Mouse (Mus musculus): ENCODE measurements around the gene Mafb. TPM values are rescaled to one million over a fixed set of nuclear protein-coding genes. Genes with fewer than 3 reads are reported as not detected.

The Mafb gene
- polyA plus RNA-seq, 1 experiment from 2014 or later: 6.9 TPM

DNA sequence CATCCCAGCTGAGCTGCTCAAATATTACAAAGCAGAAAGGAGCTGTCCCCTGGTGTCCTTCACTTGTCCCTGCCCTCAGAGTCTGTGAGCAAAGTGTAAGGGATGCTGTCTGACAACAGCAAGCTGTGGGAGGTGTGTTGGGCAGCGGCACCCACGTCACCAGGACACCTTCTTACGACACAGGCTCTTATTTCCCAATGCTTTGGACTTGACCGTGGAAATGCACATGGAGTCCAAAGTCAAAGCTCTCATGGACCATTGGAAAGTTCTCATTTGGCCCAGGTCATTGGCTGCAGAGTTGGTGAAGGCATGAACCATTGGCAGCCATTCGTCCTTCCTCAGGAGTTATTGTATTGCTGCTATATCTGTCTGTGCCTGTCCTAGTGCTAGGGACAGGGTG, 27.3 kb downstream of the Mafb start:
- no peak overlapping the region for H3K4me3 ChIP-seq (replicated peaks; ENCODE audit: low read length)
- H3K9ac ChIP-seq (ENCODE audit: low read length): no peak overlapping the region
- H3K27me3 ChIP-seq (ENCODE audit: control insufficient read depth, insufficient read depth, low read length): no peaks in the 10 kb centered on the region
- H3K4me2 ChIP-seq (ENCODE audit: low read depth, low read length): no peak overlapping the region
- no peak overlapping the region for H3K27ac ChIP-seq (ENCODE audit: low read length)
- WGBS: 87% methylated on average over 5 of the region's 5 CpGs
- no peaks in the 10 kb centered on the region; the same call in 1 of the 2 replicates for H3K4me1 ChIP-seq (ENCODE audit: control insufficient read depth, insufficient read depth, low read length)
- no peak for ATAC-seq (ENCODE audit: insufficient read depth, low FRiP score)
- no peaks in the 10 kb centered on the region for H3K9me3 ChIP-seq (replicated peaks; ENCODE audit: control insufficient read depth, low read length)
- H3K36me3 ChIP-seq (ENCODE audit: control insufficient read depth, insufficient read depth, low read length): no peaks in the 10 kb centered on the region

DNA sequence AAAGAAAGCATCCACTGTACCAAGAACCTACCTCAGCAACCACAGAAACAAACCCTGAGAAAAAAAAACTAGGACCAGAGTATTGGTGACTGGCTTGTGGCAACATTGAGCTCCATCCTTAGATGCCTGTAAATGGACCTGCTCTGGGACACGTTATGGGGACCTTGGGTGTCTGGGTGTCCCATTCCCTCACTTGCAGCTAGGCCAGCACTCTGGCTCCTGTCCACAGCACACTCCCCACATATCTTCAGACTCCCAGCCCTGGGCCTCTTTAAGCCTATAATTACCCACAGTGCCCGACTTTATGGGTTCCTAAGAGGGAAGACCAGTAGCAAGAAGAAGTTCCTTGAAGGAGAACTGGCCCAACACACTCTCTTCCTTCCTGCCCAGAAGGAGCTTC, 30.8 kb downstream of the Mafb start:
- 61% methylated on average over 2 of the region's 2 CpGs for WGBS

GRCm38 (mm10) chr2:160335043-160335442, 31.8 kb downstream of the Mafb start:
- H3K27ac ChIP-seq (ENCODE audit: low read length): no peak overlapping the region
- H3K9me3 ChIP-seq (replicated peaks; ENCODE audit: control insufficient read depth, low read length): no peaks in the 10 kb centered on the region
- H3K4me1 ChIP-seq (ENCODE audit: control insufficient read depth, insufficient read depth, low read length): no peaks in the 10 kb centered on the region; the same call in 1 of the 2 replicates
- no peak overlapping the region for H3K9ac ChIP-seq (ENCODE audit: low read length)
- no peak for ATAC-seq (ENCODE audit: insufficient read depth, low FRiP score)
- H3K27me3 ChIP-seq (ENCODE audit: control insufficient read depth, insufficient read depth, low read length): no peaks in the 10 kb centered on the region
- no peak overlapping the region for H3K4me3 ChIP-seq (replicated peaks; ENCODE audit: low read length)
- 59% methylated on average over 1 of the region's 1 CpGs for WGBS
- no peaks in the 10 kb centered on the region for H3K36me3 ChIP-seq (ENCODE audit: control insufficient read depth, insufficient read depth, low read length)
- H3K4me2 ChIP-seq (ENCODE audit: low read depth, low read length): no peak overlapping the region

More for the DNA sequence above, 30.8 kb downstream of the Mafb start:
- no peaks in the 10 kb centered on the region for H3K36me3 ChIP-seq (ENCODE audit: control insufficient read depth, insufficient read depth, low read length)
- no peaks in the 10 kb centered on the region for H3K27me3 ChIP-seq (ENCODE audit: control insufficient read depth, insufficient read depth, low read length)
- H3K27ac ChIP-seq (ENCODE audit: low read length): no peak overlapping the region
- H3K4me3 ChIP-seq (replicated peaks; ENCODE audit: low read length): no peak overlapping the region
- H3K9ac ChIP-seq (ENCODE audit: low read length): no peak overlapping the region
- no peak overlapping the region for H3K4me2 ChIP-seq (ENCODE audit: low read depth, low read length)
- H3K4me1 ChIP-seq (ENCODE audit: control insufficient read depth, insufficient read depth, low read length): no peaks in the 10 kb centered on the region; the same call in 1 of the 2 replicates
- H3K9me3 ChIP-seq (replicated peaks; ENCODE audit: control insufficient read depth, low read length): no peaks in the 10 kb centered on the region
- no peak for ATAC-seq (ENCODE audit: insufficient read depth, low FRiP score)

GRCm38 (mm10) chr2:160334111-160334661, 32.7 kb downstream of the Mafb start, which contains the start of gene Gm826:
Gene Gm826, minus strand, starts transcription at chr2:160334162.
- Histone ChIP-seq H3K4me2 (ENCODE audit: low read depth, low read length) (no peak within 1 kb of the TSS), H3K27ac (ENCODE audit: low read length) (no peak within 1 kb of the TSS), H3K9ac (ENCODE audit: low read length) (no peak within 1 kb of the TSS), H3K4me3 (replicated peaks; ENCODE audit: low read length) (no peak within 1 kb of the TSS), H3K4me1 (ENCODE audit: control insufficient read depth, insufficient read depth, low read length) (no peaks in the 10 kb centered on the region; the same call in 1 of the 2 replicates), H3K9me3 (replicated peaks; ENCODE audit: control insufficient read depth, low read length) (no peaks in the 10 kb centered on the region), H3K27me3 (ENCODE audit: control insufficient read depth, insufficient read depth, low read length) (no peaks in the 10 kb centered on the region), H3K36me3 (ENCODE audit: control insufficient read depth, insufficient read depth, low read length) (no peaks in the 10 kb centered on the region)
- ATAC-seq (ENCODE audit: insufficient read depth, low FRiP score): no peak
- WGBS: 39% methylated on average over 4 of the region's 4 CpGs

- Histone ChIP-seq H3K9me3 (replicated peaks; ENCODE audit: control insufficient read depth, low read length) (no peaks in the 10 kb centered on the region), H3K4me1 (ENCODE audit: control insufficient read depth, insufficient read depth, low read length) (no peaks in the 10 kb centered on the region; the same call in 1 of the 2 replicates), H3K9ac (ENCODE audit: low read length) (no peak overlapping the region), H3K36me3 (ENCODE audit: control insufficient read depth, insufficient read depth, low read length) (no peaks in the 10 kb centered on the region), H3K4me2 (ENCODE audit: low read depth, low read length) (no peak overlapping the region), H3K27ac (ENCODE audit: low read length) (no peak overlapping the region), H3K4me3 (replicated peaks; ENCODE audit: low read length) (no peak overlapping the region), H3K27me3 (ENCODE audit: control insufficient read depth, insufficient read depth, low read length) (no peaks in the 10 kb centered on the region)
- peak; percentile 51; the same call in 1 of the 2 replicates for ATAC-seq (ENCODE audit: insufficient read depth, low FRiP score)
- 63% methylated on average over 12 of the region's 12 CpGs for WGBS
Observed at GRCm38 (mm10) chr2:160332516-160333325, 34.1 kb downstream of the Mafb start.

GRCm38 (mm10) chr2:160328886-160329285, 38.0 kb downstream of the Mafb start:
- no peak for ATAC-seq (ENCODE audit: insufficient read depth, low FRiP score)
- WGBS: 47% methylated on average over 9 of the region's 9 CpGs
- H3K36me3 ChIP-seq (ENCODE audit: control insufficient read depth, insufficient read depth, low read length): no peaks in the 10 kb centered on the region
- no peak overlapping the region for H3K4me2 ChIP-seq (ENCODE audit: low read depth, low read length)
- no peaks in the 10 kb centered on the region for H3K27me3 ChIP-seq (ENCODE audit: control insufficient read depth, insufficient read depth, low read length)
- 0 out of 2 replicates have a peak, but pooled peaks cover 4% of the 10 kb centered on the region for H3K4me1 ChIP-seq (ENCODE audit: control insufficient read depth, insufficient read depth, low read length)
- no peak overlapping the region for H3K27ac ChIP-seq (ENCODE audit: low read length)
- H3K9me3 ChIP-seq (replicated peaks; ENCODE audit: control insufficient read depth, low read length): no peaks in the 10 kb centered on the region
- H3K4me3 ChIP-seq (replicated peaks; ENCODE audit: low read length): no peak overlapping the region
- no peak overlapping the region for H3K9ac ChIP-seq (ENCODE audit: low read length)

DNA sequence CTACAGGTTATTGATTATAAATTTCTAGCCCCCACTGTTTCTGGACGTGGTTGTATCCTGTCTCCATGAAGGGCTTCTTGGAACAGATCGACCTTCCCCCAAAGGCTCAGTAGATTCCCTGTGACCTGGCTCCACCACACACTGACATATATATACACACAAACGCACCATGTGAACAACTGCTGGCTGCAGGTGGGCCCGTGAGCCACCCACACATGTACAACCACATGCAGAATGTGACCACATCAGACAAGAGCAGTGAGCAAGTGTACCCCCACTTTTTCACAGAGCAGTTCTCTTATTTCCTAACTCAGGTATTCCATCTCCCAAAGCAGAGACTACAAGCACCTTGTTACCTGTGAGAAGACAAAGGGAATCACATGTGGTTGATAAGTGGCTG, 39.1 kb downstream of the Mafb start:
- no peaks in the 10 kb centered on the region for H3K36me3 ChIP-seq (ENCODE audit: control insufficient read depth, insufficient read depth, low read length)
- ATAC-seq (ENCODE audit: insufficient read depth, low FRiP score): no peak
- no peak overlapping the region for H3K4me2 ChIP-seq (ENCODE audit: low read depth, low read length)
- H3K27ac ChIP-seq (ENCODE audit: low read length): no peak overlapping the region
- no peaks in the 10 kb centered on the region for H3K9me3 ChIP-seq (replicated peaks; ENCODE audit: control insufficient read depth, low read length)
- H3K4me3 ChIP-seq (replicated peaks; ENCODE audit: low read length): no peak overlapping the region
- 0 out of 2 replicates have a peak, but pooled peaks cover 4% of the 10 kb centered on the region for H3K4me1 ChIP-seq (ENCODE audit: control insufficient read depth, insufficient read depth, low read length)
- H3K9ac ChIP-seq (ENCODE audit: low read length): no peak overlapping the region
- H3K27me3 ChIP-seq (ENCODE audit: control insufficient read depth, insufficient read depth, low read length): no peaks in the 10 kb centered on the region
- 78% methylated on average over 4 of the region's 4 CpGs for WGBS

DNA sequence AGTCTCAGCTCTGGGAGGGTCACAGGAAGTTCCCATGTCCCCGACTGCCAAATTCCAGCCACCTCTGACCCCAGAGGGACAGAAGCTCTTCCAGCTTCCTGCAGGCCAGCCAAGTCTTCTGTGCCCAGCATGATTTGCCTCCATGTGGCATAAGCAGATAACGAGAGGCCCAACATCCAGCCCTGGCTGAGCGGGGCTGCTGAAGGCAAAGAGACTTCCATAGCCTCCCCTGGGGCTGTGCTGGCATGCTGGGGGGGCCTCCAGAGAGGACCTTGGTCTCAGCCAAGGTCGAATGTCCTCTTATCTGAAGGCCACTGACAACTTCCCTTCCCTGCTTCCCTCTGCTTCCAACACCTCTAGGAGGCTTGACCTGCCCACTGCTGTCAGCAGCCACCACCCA, 39.7 kb downstream of the Mafb start:
- Histone ChIP-seq H3K9me3 (replicated peaks; ENCODE audit: control insufficient read depth, low read length) (no peaks in the 10 kb centered on the region), H3K9ac (ENCODE audit: low read length) (no peak overlapping the region), H3K4me3 (replicated peaks; ENCODE audit: low read length) (no peak overlapping the region), H3K36me3 (ENCODE audit: control insufficient read depth, insufficient read depth, low read length) (no peaks in the 10 kb centered on the region), H3K4me2 (ENCODE audit: low read depth, low read length) (no peak overlapping the region), H3K4me1 (ENCODE audit: control insufficient read depth, insufficient read depth, low read length) (0 out of 2 replicates have a peak, but pooled peaks cover 6% of the 10 kb centered on the region), H3K27ac (ENCODE audit: low read length) (no peak overlapping the region; the same call in 1 of the 2 replicates), H3K27me3 (ENCODE audit: control insufficient read depth, insufficient read depth, low read length) (no peaks in the 10 kb centered on the region)
- WGBS: 31% methylated on average over 4 of the region's 4 CpGs
- ATAC-seq (ENCODE audit: insufficient read depth, low FRiP score): peak; percentile 26; the same call in 1 of the 2 replicates

DNA sequence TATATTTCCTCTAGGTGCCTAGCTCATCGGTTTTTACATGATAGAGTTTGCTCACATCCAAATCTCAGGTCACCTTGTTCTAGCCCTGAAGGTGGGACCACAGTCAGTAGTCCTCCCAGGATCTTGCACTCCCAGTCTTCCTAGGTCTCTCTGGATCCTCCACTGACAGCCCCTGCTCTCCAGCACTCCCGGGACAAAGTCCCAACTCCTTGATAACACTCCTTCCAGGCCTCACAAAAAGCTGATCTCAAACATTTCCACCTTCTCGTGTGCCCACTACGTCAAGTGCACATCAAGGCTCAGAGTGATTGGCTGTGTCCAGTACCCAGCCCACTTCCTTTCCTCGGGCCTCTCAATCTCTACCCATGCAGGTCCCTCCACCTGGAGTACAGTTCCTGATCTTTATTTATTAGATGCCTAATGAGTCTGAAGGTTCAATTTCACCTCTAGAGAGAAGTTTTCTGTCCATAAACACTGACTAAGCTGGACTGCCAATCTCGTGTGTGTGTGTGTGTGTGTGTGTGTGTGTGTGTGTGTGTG, 41.7 kb downstream of the Mafb start:
- H3K27ac ChIP-seq (ENCODE audit: low read length): no peak overlapping the region
- H3K9me3 ChIP-seq (replicated peaks; ENCODE audit: control insufficient read depth, low read length): no peaks in the 10 kb centered on the region
- no peaks in the 10 kb centered on the region for H3K27me3 ChIP-seq (ENCODE audit: control insufficient read depth, insufficient read depth, low read length)
- H3K4me2 ChIP-seq (ENCODE audit: low read depth, low read length): no peak overlapping the region
- H3K4me3 ChIP-seq (replicated peaks; ENCODE audit: low read length): no peak overlapping the region
- no peak for ATAC-seq (ENCODE audit: insufficient read depth, low FRiP score)
- H3K36me3 ChIP-seq (ENCODE audit: control insufficient read depth, insufficient read depth, low read length): no peaks in the 10 kb centered on the region
- 73% methylated on average over 6 of the region's 6 CpGs for WGBS
- H3K9ac ChIP-seq (ENCODE audit: low read length): no peak overlapping the region
- 0 out of 2 replicates have a peak, but pooled peaks cover 7% of the 10 kb centered on the region for H3K4me1 ChIP-seq (ENCODE audit: control insufficient read depth, insufficient read depth, low read length)

Data from stomach, embryonic 16.5 days (tissue).